14 mouse cellular contexts compared by ENCODE assay signal in the genomic region with DNA sequence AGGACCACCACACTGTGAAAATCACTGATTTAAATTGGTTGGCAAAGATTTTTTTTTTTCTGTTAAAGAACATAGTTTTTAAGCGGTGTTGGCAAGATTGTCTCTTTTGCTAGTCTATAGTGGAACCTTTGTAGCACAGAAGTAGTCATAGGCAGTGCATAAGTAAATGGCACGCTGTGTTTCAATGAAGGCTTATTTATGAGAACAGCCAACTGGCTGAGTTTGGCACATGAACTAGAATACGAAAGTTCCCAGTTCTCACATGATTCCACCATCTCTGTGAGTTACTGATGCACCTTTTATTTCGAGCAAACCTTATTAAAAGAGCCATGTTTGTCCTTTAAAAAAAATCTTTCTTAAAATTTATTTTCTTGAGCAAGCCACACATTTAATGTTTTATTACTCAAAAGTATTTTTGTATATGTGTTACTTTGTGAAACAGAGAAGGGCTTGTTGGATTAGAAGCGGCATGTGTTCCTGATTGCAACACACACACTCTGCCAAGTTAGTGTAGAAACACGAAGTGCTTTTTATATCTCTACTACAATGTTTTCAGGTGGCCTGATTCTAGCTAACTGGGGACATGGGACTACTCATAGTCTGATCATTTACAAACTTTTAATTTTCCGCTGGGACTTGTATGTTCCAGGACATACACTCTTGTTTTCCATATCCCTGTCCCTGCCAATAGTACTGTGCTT. TPM values are rescaled to one million over a fixed set of nuclear protein-coding genes. Genes with fewer than 3 reads are reported as not detected.
DNase-seq lines count a peak whose midpoint lies in the region; ATAC-seq lines count a peak whose summit lies in the region.
"Had no signal": no experiment of that assay in that cellular context is flagged by ENCODE, and none has a peak within 500 bp of the region (broad histone marks: within the 10 kb centered on the region; RNA-seq: fewer than 3 reads in every experiment).

No protein-coding gene starts in this region.

- WGBS in embryonic facial prominence, embryonic 13.5 days, result 88% methylated on average over 7 of the region's 7 CpGs
- 91% methylated on average over 7 of the region's 7 CpGs for WGBS in embryonic facial prominence, embryonic 10.5 days
- WGBS in liver, embryonic 12.5 days (ENCODE audit: insufficient replicate concordance), result 88% methylated on average over 7 of the region's 7 CpGs
- WGBS in hindbrain, embryonic 14.5 days, result 81% methylated on average over 7 of the region's 7 CpGs
- WGBS in neural tube, embryonic 14.5 days, result 69% methylated on average over 7 of the region's 7 CpGs

- no peak overlapping the region for H3K4me3 ChIP-seq in embryonic facial prominence, embryonic 13.5 days
- H3K4me3 ChIP-seq in embryonic facial prominence, embryonic 10.5 days, result no peak overlapping the region
- peak overlapping the region; percentile 99; the same call in 1 of the 2 replicates for H3K4me3 ChIP-seq in liver, embryonic 12.5 days
- no peak overlapping the region for H3K4me3 ChIP-seq in hindbrain, embryonic 14.5 days (replicated peaks; ENCODE audit: low read length)
- no peak overlapping the region for H3K4me3 ChIP-seq in neural tube, embryonic 14.5 days (ENCODE audit: low read depth, low read length)

- H3K4me1 ChIP-seq in embryonic facial prominence, embryonic 13.5 days, result peaks cover 24% of the 10 kb centered on the region
- H3K4me1 ChIP-seq in embryonic facial prominence, embryonic 10.5 days, result peaks cover 33% of the 10 kb centered on the region
- peaks cover 28% of the 10 kb centered on the region for H3K4me1 ChIP-seq in liver, embryonic 12.5 days
- H3K4me1 ChIP-seq in hindbrain, embryonic 14.5 days (replicated peaks; ENCODE audit: control insufficient read depth, insufficient read depth, low read length), result peaks cover 32% of the 10 kb centered on the region
- H3K4me1 ChIP-seq in neural tube, embryonic 14.5 days (ENCODE audit: control insufficient read depth, insufficient read depth, low read length), result peaks cover 24% of the 10 kb centered on the region

- no peaks in the 10 kb centered on the region for H3K27me3 ChIP-seq in embryonic facial prominence, embryonic 13.5 days
- peaks cover 6% of the 10 kb centered on the region; the same call in 1 of the 2 replicates for H3K27me3 ChIP-seq in embryonic facial prominence, embryonic 10.5 days (replicated peaks; ENCODE audit: low read depth, poor library complexity, severe bottlenecking)
- no peaks in the 10 kb centered on the region for H3K27me3 ChIP-seq in liver, embryonic 12.5 days (replicated peaks)
- no peaks in the 10 kb centered on the region for H3K27me3 ChIP-seq in hindbrain, embryonic 14.5 days (ENCODE audit: control insufficient read depth, insufficient read depth, low read length)
- H3K27me3 ChIP-seq in neural tube, embryonic 14.5 days (ENCODE audit: control insufficient read depth, insufficient read depth, low read length), result no peaks in the 10 kb centered on the region

- no peak overlapping the region for H3K4me2 ChIP-seq in embryonic facial prominence, embryonic 13.5 days
- H3K4me2 ChIP-seq in liver, embryonic 12.5 days, result peak overlapping the region; percentile 74
- H3K4me2 ChIP-seq in hindbrain, embryonic 14.5 days (replicated peaks), result peak overlapping the region; percentile 90
- H3K4me2 ChIP-seq in neural tube, embryonic 14.5 days (ENCODE audit: low read depth, low read length), result peak overlapping the region; percentile 75; the same call in 1 of the 2 replicates

- H3K9me3 ChIP-seq in embryonic facial prominence, embryonic 13.5 days, result no peaks in the 10 kb centered on the region
- no peaks in the 10 kb centered on the region for H3K9me3 ChIP-seq in embryonic facial prominence, embryonic 10.5 days
- H3K9me3 ChIP-seq in liver, embryonic 12.5 days (replicated peaks), result no peaks in the 10 kb centered on the region
- no peaks in the 10 kb centered on the region for H3K9me3 ChIP-seq in hindbrain, embryonic 14.5 days (ENCODE audit: control insufficient read depth, low read length)
- no peaks in the 10 kb centered on the region for H3K9me3 ChIP-seq in neural tube, embryonic 14.5 days (ENCODE audit: control insufficient read depth, low read length)

- H3K9ac ChIP-seq in embryonic facial prominence, embryonic 13.5 days, result no peak overlapping the region
- peak overlapping the region; percentile 100; the same call in 1 of the 2 replicates for H3K9ac ChIP-seq in liver, embryonic 12.5 days
- no peak overlapping the region for H3K9ac ChIP-seq in hindbrain, embryonic 14.5 days
- no peak overlapping the region for H3K9ac ChIP-seq in neural tube, embryonic 14.5 days (replicated peaks; ENCODE audit: low read depth, low read length)

- H3K27ac ChIP-seq in embryonic facial prominence, embryonic 13.5 days, result peak overlapping the region; percentile 44; the same call in 1 of the 2 replicates
- H3K27ac ChIP-seq in embryonic facial prominence, embryonic 10.5 days (replicated peaks), result no peak overlapping the region
- no peak overlapping the region for H3K27ac ChIP-seq in liver, embryonic 12.5 days
- H3K27ac ChIP-seq in hindbrain, embryonic 14.5 days, result no peak overlapping the region
- peak overlapping the region; percentile 3; the same call in 1 of the 2 replicates for H3K27ac ChIP-seq in neural tube, embryonic 14.5 days (ENCODE audit: low read depth, low read length)
- H3K27ac ChIP-seq: macrophage had no signal

- H3K36me3 ChIP-seq in embryonic facial prominence, embryonic 13.5 days, result 0 out of 2 replicates have a peak, but pooled peaks cover 3% of the 10 kb centered on the region
- no peaks in the 10 kb centered on the region for H3K36me3 ChIP-seq in embryonic facial prominence, embryonic 10.5 days (replicated peaks)
- H3K36me3 ChIP-seq in liver, embryonic 12.5 days, result peaks cover 43% of the 10 kb centered on the region
- H3K36me3 ChIP-seq in hindbrain, embryonic 14.5 days (replicated peaks; ENCODE audit: control insufficient read depth, insufficient read depth), result no peaks in the 10 kb centered on the region
- no peaks in the 10 kb centered on the region for H3K36me3 ChIP-seq in neural tube, embryonic 14.5 days (ENCODE audit: control insufficient read depth, insufficient read depth, low read length)

- no peak for DNase-seq in embryonic facial prominence, embryonic 10.5 days (ENCODE audit: low spot score)
- DNase-seq in liver, result no peak
- no peak for DNase-seq in hindbrain, embryonic 14.5 days (ENCODE audit: low spot score)
- DNase-seq in cerebellum, postnatal 10 days, result no peak
- DNase-seq in kidney, postnatal 25 days, result no peak
- DNase-seq: cerebellum, adult 11-12 months; gastrocnemius, postnatal 14 days; heart, postnatal 4 days; left cerebral cortex, postnatal 4 days; spleen, adult 18-20 months had no signal

- ATAC-seq in embryonic facial prominence, embryonic 13.5 days (ENCODE audit: insufficient number of reproducible peaks, insufficient read depth, low FRiP score, low TSS enrichment, low read depth), result no peak
- no peak for ATAC-seq in liver, embryonic 12.5 days
- no peak for ATAC-seq in hindbrain, embryonic 14.5 days (ENCODE audit: low FRiP score)
- ATAC-seq in neural tube, embryonic 14.5 days (ENCODE audit: low read depth), result no peak

RNA-seq across cellular contexts. Expression of a gene that starts 3.8 kb away (rescaled TPM):
- polyA plus RNA-seq in embryonic facial prominence, embryonic 13.5 days (2015; fragmentation: Nextera tagmentation; extraction: Ambion mirVana), result 11.0 and 13.3 TPM in 2 replicates
- 6.7 and 6.9 TPM in 2 replicates for polyA plus RNA-seq in embryonic facial prominence, embryonic 10.5 days (2016; fragmentation: Nextera tagmentation; extraction: Ambion mirVana)
- polyA plus RNA-seq in liver, embryonic 12.5 days (2016; fragmentation: Nextera tagmentation; extraction: Ambion mirVana), result 21.1 and 22.4 TPM in 2 replicates
- 20.3 and 23.5 TPM in 2 replicates for polyA plus RNA-seq in hindbrain, embryonic 14.5 days (2014; fragmentation: Nextera tagmentation; extraction: Ambion mirVana)
- 18.5 and 22.0 TPM in 2 replicates for polyA plus RNA-seq in neural tube, embryonic 14.5 days (2014; fragmentation: Nextera tagmentation; extraction: Ambion mirVana)

Comparison
In these comparisons a context has a peak if more than half of its experiments do, and no peak if none do; other contexts are left out.
1. H3K27ac ChIP-seq: peak in embryonic facial prominence, embryonic 13.5 days (single experiment) and neural tube, embryonic 14.5 days (single experiment); none in embryonic facial prominence, embryonic 10.5 days (single experiment), liver, embryonic 12.5 days (single experiment) and hindbrain, embryonic 14.5 days (single experiment).